Mouse (Mus musculus): ENCODE results near the gene Glis1.

- TF ChIP-seq CTCF (IDR thresholded peaks at IDR 0.05; ENCODE audit: low read depth) (no peak), EP300 (optimal IDR thresholded peaks at IDR 0.05) (no peak)
These were observed 203.9 kb downstream of the Glis1 start for GRCm38 (mm10) chr4:107638303-107638702.
